Mouse (Mus musculus): ENCODE data around the gene Anxa6.

DNA sequence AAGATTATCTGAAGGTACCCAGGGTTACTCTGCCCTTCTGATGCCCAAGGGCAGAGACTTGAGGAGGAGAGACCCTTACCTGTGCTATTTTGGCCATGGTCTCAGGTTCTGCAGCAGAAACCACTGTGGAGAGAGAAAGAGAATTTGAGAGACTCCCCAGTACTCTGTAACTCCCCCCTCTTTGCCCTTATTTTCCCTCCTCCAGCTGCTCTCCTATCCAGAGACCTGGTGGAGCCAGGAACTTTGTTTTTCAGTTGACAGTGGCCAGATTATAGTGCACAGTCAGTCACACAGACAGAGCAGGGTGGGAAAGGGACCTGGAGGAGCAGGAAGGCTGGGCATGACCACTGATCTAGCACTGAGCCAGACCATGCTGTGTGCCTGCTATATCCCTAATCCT, 11.8 kb downstream of the Anxa6 start:
- TF ChIP-seq POU5F1 (IDR thresholded peaks at IDR 0.05; ENCODE audit: borderline replicate concordance, low read length) (no peak), CTCF (conservative IDR thresholded peaks at IDR 0.05; ENCODE audit: low read length) (no peak), NANOG (IDR thresholded peaks at IDR 0.05; ENCODE audit: borderline replicate concordance, low read length) (no peak)
